Mouse (Mus musculus) heart, adult 11 months (tissue): ENCODE results near the gene Rgl1.

Source experiments
- DNase-seq: peaks from one replicate; pipeline ENCODE4 v3.0.0; 2022

The Rgl1 gene

GRCm38 (mm10) chr1:152578944-152579343 lies 187.2 kb downstream of the Rgl1 start:
- DNase-seq: peak; percentile 96

- DNase-seq: no peak
Observed at GRCm38 (mm10) chr1:152578108-152578721, 187.9 kb downstream of the Rgl1 start.

GRCm38 (mm10) chr1:152576614-152577144 lies 189.5 kb downstream of the Rgl1 start:
- DNase-seq: no peak

GRCm38 (mm10) chr1:152575096-152575495 lies 191.1 kb downstream of the Rgl1 start:
- no peak for DNase-seq

- DNase-seq: no peak
Observed at GRCm38 (mm10) chr1:152573470-152574059, 192.6 kb downstream of the Rgl1 start.

DNA sequence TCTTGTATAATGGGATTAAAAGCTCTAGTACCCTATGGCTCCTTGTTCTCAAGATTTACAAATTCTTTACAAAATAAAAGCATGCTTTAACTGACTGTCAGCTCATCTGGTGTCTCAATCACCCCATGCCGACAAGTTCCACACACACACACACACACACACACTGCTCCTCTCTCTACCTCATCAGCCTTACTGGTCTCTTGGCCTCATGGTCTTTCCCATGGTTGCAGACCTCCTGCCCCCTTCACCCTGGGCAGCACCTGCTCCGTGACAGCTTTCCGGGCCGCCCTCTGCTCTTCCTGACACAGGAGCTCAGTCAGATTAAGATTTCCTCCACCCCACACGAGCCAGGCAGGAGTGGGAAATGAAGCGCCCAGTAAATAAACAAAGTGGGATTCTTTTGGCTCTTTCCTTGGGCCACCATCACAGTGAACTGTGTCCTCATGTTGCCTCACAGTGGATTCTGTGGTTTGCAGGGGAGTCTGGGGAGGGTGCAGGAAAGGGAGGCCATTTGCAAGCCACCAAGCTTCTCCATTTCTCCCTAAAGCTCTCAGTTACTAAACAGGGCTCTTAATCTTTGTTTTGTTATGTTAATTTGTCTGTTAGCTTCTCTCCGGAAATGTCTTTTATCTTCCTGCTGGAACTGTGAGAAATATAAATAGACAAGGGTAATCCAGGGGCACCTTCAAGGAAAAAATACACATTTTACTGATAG lies 193.2 kb downstream of the Rgl1 start:
- peak; percentile 95 for DNase-seq

GRCm38 (mm10) chr1:152571340-152571739 lies 194.8 kb downstream of the Rgl1 start:
- no peak for DNase-seq

DNA sequence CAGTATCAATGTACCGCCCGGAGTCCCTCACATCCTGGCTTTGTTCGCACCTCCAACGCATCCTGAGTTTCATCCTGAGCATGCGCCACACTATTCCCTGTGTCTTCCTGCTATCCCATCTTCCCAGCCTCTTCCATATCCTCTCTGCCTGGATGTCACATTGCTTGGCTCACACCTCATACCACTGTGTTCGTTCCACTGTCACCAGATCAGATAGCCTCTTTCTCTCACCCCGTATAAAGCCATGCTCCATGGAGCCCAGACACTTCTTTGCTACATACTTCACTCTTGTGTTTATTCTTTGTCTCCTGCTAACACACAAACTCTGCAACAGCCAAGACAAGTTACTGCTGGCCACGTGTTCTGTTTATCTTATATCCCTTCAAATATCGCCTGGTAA lies 195.5 kb downstream of the Rgl1 start:
- no peak for DNase-seq

DNA sequence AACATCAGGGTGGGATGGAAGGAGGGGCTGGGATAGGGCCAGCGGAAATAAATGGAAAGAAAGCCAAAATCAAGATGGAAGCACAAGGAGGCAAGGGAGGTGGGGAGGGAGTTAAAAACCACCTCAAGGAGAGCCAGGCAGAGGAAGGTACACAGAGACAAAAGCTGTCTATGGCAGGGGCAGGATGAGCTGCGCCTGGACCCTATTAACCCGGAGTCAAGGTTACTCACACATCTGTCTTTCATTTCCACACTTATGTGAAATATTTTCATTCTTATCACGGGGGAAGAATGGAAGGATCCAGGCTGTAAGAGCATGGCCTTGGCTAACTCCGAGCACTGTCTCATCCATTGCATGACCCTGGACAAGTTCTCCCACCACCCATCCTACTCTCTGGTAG lies 202.9 kb downstream of the Rgl1 start:
- DNase-seq: no peak

DNA sequence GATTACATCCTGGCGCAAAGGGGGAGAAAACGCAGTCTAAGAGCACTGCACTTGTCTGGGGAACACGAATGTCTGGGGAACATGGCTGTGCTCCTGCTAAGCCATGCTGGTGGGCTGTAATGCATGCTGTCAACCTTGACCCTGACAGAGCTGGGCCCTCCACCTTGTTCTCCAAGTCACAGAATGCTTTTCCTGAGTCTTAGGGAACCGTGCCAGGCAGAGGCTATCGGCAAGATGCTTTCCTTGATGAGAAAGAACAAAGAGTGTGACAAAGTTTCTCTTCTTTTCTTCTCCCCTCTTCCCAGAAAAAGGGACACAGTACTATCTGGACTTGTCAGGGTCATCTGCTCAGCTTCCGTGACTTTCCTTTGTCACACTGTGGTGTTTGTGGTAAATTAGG lies 203.3 kb downstream of the Rgl1 start:
- DNase-seq: no peak

GRCm38 (mm10) chr1:152560477-152560876 lies 205.7 kb downstream of the Rgl1 start:
- DNase-seq: no peak

DNA sequence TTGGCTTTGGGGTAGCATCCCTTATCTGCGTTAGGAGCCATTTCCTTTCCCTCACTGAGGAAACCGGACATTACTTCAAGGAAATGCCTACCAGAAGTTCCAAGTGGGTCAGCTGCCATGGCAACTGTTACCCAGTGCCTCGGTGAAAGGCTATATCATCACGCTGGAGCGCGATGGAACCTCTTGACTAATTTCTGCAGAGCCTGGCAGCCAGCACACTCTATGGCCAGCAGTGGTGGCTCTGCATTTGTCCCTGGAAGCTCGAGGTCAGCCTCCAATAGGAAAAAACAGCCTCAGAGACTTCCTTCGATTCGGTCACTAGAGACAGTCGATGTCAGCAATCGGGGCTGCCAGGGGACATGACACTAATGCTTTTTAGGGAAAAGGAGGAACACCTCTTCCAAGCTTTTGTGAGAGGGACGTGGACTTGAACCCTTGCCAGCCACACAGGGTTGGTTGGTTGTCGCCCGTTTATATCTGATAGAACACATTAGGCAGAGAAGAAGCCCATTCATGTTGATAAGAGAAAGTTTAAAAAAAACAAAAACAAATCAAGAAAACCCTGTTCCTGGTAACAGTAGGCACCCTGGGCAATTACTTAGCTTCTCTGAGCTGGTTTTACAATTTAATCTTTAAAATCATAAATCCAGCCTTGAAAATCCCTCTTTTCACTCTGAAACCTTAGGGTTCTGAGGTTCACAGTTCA lies 209.4 kb downstream of the Rgl1 start:
- DNase-seq: peak; percentile 98

- peak; percentile 99 for DNase-seq
Observed at GRCm38 (mm10) chr1:152555944-152556573, 210.1 kb downstream of the Rgl1 start.

DNA sequence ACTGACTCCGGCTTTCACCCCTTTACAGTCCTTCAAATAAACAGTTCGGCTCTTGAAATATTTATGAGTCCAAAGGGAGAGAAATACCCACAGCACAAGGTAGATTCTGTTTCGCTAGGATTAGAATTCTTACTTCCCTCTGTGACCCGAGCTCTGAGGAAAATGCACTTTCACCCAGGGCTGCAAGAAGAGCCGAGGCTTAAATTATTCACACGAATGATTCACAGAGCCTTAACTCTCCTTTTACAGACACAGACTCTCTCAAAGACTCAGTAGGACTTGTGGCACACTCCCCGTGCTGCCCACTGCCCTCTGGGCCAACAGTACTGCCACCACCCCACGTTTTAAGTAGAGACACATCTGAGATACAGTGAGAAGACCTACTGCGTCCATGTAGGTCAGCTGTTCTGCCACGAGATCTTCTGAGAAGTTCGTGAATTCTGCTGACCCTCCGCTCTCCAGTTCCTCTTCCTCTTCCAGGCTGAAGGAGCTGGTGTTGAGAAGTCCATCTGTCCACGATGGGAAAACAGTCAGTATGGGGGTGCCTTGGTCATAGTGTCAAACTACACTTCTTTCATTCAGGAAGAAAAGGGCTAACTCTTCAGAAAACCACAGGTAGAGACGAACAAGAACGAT lies 212.1 kb downstream of the Rgl1 start:
- DNase-seq: peak; percentile 96

DNA sequence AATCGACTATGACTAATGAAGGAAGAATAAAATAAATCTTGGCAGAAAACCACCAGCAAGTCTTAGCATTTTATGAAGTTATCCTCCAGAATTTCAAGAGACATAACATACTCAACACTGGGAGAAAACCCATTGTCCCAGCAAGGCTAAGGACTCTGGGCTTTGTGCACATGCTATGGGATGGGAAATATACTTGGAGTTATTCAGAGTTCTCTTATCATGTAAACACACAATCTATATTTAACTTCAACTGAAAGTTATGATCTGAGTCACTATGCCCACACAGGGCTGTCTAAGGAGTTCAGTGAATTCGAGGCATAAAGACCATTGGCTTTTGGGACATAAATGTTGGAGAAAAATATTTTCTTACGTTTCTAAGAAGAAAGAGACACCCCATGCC lies 215.2 kb downstream of the Rgl1 start:
- DNase-seq: no peak

- no peak for DNase-seq
Observed at GRCm38 (mm10) chr1:152550544-152550943, 215.6 kb downstream of the Rgl1 start.

- DNase-seq: no peak
Observed at GRCm38 (mm10) chr1:152549061-152549738, 217.0 kb downstream of the Rgl1 start.

DNA sequence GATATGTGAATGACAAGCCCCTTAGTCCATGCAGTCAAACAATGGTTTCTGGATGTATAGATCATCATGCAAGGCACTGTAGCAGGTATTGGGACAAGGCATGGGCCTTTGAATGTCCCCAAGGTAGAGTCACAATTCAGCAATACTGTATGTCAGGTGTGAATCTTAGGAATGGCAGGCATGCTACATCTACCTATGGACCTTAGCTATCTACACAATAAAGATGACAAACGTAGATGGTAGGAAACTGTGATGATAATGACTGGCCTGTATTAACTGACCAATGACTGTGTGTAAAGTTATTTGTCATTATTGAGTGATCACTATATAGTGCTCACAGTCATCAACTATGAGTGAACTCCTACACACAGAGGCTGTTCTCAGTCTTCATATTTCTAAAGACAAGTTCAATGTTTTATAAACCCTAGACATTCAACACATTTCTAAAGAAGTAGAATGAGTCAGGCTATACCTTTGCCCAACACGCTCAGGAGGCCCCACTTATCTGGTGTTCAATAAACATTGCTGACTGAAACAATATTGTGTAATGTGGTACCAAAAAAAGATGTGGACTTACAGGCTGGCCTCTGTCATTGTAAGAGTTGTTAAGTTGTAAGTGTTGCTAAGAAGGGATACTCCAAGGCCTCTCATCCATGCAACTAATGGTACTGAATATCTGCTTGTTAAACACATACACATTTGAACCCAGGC lies 222.5 kb downstream of the Rgl1 start:
- DNase-seq: no peak

DNA sequence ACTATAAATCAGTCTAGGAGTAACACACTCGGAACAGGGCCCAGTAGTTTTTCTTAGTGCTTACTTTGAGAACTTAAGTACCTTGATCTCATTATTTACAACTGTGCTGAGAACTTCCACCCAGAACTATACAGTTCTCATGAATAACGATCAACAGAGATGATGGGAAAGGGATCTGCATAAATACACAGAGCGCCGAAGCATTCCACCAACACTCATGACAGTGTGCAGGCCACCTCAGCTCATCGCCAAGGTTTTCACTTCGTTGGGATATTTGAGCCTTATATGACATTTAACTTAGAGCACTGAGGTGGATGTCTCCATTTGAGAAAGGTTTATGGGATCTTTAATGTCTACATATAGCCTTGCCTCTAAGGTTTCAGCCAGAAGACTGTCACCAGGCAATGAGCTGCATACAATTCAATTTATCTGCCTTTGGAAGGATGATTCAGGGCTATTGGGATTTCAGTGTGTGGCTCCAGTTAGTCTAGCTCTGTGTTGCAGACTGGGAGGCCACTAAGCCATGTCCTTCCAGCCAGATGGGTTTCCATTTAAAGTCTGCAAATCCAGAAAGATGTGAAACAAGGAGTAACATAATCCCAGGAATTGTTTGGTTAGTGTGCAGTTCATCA lies 223.3 kb downstream of the Rgl1 start:
- DNase-seq: no peak

DNA sequence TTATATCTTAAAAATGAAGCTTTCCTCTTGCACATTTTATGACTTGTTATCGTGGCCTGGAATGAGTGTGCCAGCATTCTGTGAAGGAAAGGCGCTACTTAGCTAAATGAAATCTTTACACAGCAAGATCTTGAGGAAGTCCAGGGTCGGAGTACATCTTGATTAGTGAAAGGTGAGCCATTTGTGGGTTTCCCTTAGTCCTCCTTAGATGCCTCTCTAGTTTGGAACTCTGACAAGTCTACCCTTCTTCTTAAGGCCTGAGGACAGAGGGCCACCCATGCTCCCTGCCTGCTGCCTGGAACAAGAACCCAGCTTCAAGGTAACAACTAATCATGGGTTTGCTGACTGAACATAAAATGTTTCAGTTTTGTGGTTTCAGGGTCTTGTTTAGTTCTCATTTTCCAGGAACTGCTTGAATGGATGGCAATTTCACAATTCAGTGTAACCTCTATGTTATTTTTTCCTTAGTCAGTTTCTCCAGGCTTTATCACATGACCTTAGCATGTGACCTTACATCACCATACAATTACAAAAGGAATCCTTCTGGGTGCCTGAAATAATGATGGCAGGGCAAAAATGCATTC lies 225.8 kb downstream of the Rgl1 start:
- DNase-seq: no peak
